8 mouse cellular contexts compared by ENCODE assay signal in genomic region chr11:63264432-63265061, GRCm38 (mm10).
DNase-seq lines count a peak whose midpoint lies in the region; ATAC-seq and TF ChIP-seq lines count a peak whose summit lies in the region.

No protein-coding gene starts in this region.

- DNase-seq in gastrocnemius, postnatal 10 days = peak; percentile 15
- no peak for DNase-seq in gastrocnemius, adult 18-20 months (ENCODE audit: low spot score)
- DNase-seq in CD4-positive helper T cell, adult 2 months (ENCODE audit: low read depth, low spot score) = peak; percentile 11
- DNase-seq in midbrain, postnatal 0 days (ENCODE audit: low spot score) = no peak
- no peak for DNase-seq in frontal cortex, postnatal 36 days (ENCODE audit: low spot score in 2 of 2)
- DNase-seq in ovary, postnatal 10 days (ENCODE audit: low spot score) = no peak

- no peaks in the 10 kb centered on the region for H3K9me3 ChIP-seq in intestine, postnatal 0 days (ENCODE audit: control insufficient read depth)
- H3K9me3 ChIP-seq in midbrain, postnatal 0 days (ENCODE audit: low read length) = no peaks in the 10 kb centered on the region

- 0 out of 2 replicates have a peak, but pooled peaks cover 3% of the 10 kb centered on the region for H3K27me3 ChIP-seq in intestine, postnatal 0 days (replicated peaks; ENCODE audit: control insufficient read depth, insufficient read depth, low read length)
- H3K27me3 ChIP-seq in midbrain, postnatal 0 days (ENCODE audit: insufficient read depth, low read length) = 0 out of 2 replicates have a peak, but pooled peaks cover 2% of the 10 kb centered on the region

- H3K27ac ChIP-seq in brown adipose tissue, adult 24 weeks (replicated peaks; ENCODE audit: low read depth, low read length) = no peak overlapping the region
- no peak overlapping the region for H3K27ac ChIP-seq in intestine, postnatal 0 days (ENCODE audit: low read depth, low read length)
- H3K27ac ChIP-seq in midbrain, postnatal 0 days (ENCODE audit: low read depth, low read length) = no peak overlapping the region

- no peaks in the 10 kb centered on the region for H3K36me3 ChIP-seq in intestine, postnatal 0 days (ENCODE audit: control insufficient read depth, insufficient read depth)
- H3K36me3 ChIP-seq in midbrain, postnatal 0 days (ENCODE audit: insufficient read depth, low read length) = no peaks in the 10 kb centered on the region

- 30% methylated on average over 9 of the region's 9 CpGs for WGBS in intestine, postnatal 0 days
- WGBS in midbrain, postnatal 0 days = 55% methylated on average over 9 of the region's 9 CpGs

- no peaks in the 10 kb centered on the region for H3K4me1 ChIP-seq in brown adipose tissue, adult 24 weeks (ENCODE audit: control insufficient read depth, insufficient read depth, insufficient read length, low read length)
- H3K4me1 ChIP-seq in intestine, postnatal 0 days (replicated peaks; ENCODE audit: control insufficient read depth, insufficient read depth, low read length) = no peaks in the 10 kb centered on the region
- H3K4me1 ChIP-seq in midbrain, postnatal 0 days (ENCODE audit: insufficient read depth, low read length) = no peaks in the 10 kb centered on the region

- H3K4me2 ChIP-seq in intestine, postnatal 0 days (replicated peaks; ENCODE audit: low read depth) = peak overlapping the region; percentile 56
- H3K4me2 ChIP-seq in midbrain, postnatal 0 days (ENCODE audit: low read depth, low read length, poor library complexity, severe bottlenecking) = no peak overlapping the region

- H3K4me3 ChIP-seq in brown adipose tissue, adult 24 weeks (ENCODE audit: insufficient read depth, low read depth, low read length) = 0 out of 2 replicates have a peak overlapping the region, but pooled peaks have one; percentile 17
- peak overlapping the region; percentile 25 for H3K4me3 ChIP-seq in intestine, postnatal 0 days (ENCODE audit: low read depth, low read length)
- H3K4me3 ChIP-seq in midbrain, postnatal 0 days (ENCODE audit: low read depth, low read length) = no peak overlapping the region

- peak; percentile 85 for TF ChIP-seq CTCF in intestine, postnatal 0 days (IDR thresholded peaks at IDR 0.05; ENCODE audit: low read depth)
- TF ChIP-seq CTCF in midbrain, postnatal 0 days (IDR thresholded peaks at IDR 0.05) = peak; percentile 78

- H3K9ac ChIP-seq in intestine, postnatal 0 days (ENCODE audit: low read depth, low read length) = no peak overlapping the region
- H3K9ac ChIP-seq in midbrain, postnatal 0 days (replicated peaks; ENCODE audit: low read length, poor library complexity, severe bottlenecking) = no peak overlapping the region

- ATAC-seq in intestine, postnatal 0 days = no peak
- ATAC-seq in midbrain, postnatal 0 days (ENCODE audit: low FRiP score) = no peak

Comparison
In these comparisons a context has a peak if more than half of its experiments do, and no peak if none do; other contexts are left out.
1. DNase-seq: peak in gastrocnemius, postnatal 10 days (single experiment) and CD4-positive helper T cell, adult 2 months (single experiment); none in gastrocnemius, adult 18-20 months (single experiment), midbrain, postnatal 0 days (single experiment), frontal cortex, postnatal 36 days (0 of 2) and ovary, postnatal 10 days (single experiment).